Mouse (Mus musculus) lung, adult 18-20 months (tissue): ENCODE measurements around the gene Pgm5.

Experiments
- DNase-seq, 2 experiments: peaks; one replicate each; pipeline ENCODE4 v3.0.0; 2022; ENCODE audit warnings: mixed read lengths in 2 of 2

Gene Pgm5

GRCm38 (mm10) chr19:24762473-24763149, 99.0 kb downstream of the Pgm5 start:
- peak; percentile 6 to 15 for DNase-seq

GRCm38 (mm10) chr19:24756627-24757026, 105.0 kb downstream of the Pgm5 start:
- DNase-seq = no peak

- DNase-seq = no peak
Measured at GRCm38 (mm10) chr19:24754440-24754785, 107.2 kb downstream of the Pgm5 start.

GRCm38 (mm10) chr19:24753617-24754439, 107.8 kb downstream of the Pgm5 start:
- peak; percentile 5 to 10 for DNase-seq

GRCm38 (mm10) chr19:24752873-24753538, 108.6 kb downstream of the Pgm5 start:
- no peak for DNase-seq

GRCm38 (mm10) chr19:24746266-24746875, 115.3 kb downstream of the Pgm5 start:
- no peak for DNase-seq

GRCm38 (mm10) chr19:24742606-24743005, 119.0 kb downstream of the Pgm5 start:
- DNase-seq = no peak

- DNase-seq = no peak
Measured at GRCm38 (mm10) chr19:24738786-24739185, 122.9 kb downstream of the Pgm5 start.

GRCm38 (mm10) chr19:24738026-24738425, 123.6 kb downstream of the Pgm5 start:
- no peak for DNase-seq

GRCm38 (mm10) chr19:24735484-24736128, 126.0 kb downstream of the Pgm5 start:
- DNase-seq = peak in 1 of 2 experiments; percentile 24

GRCm38 (mm10) chr19:24730661-24731060, 131.0 kb downstream of the Pgm5 start:
- peak in 1 of 2 experiments; percentile 13 for DNase-seq

GRCm38 (mm10) chr19:24724362-24724761, 137.3 kb downstream of the Pgm5 start:
- no peak for DNase-seq

- no peak for DNase-seq
Measured at GRCm38 (mm10) chr19:24720448-24720847, 141.2 kb downstream of the Pgm5 start.

GRCm38 (mm10) chr19:24719504-24719903, 142.2 kb downstream of the Pgm5 start:
- no peak for DNase-seq

- no peak for DNase-seq
Measured at GRCm38 (mm10) chr19:24718021-24718420, 143.6 kb downstream of the Pgm5 start.

GRCm38 (mm10) chr19:24716303-24717097, 145.2 kb downstream of the Pgm5 start:
- DNase-seq = no peak

GRCm38 (mm10) chr19:24708032-24708431, 153.6 kb downstream of the Pgm5 start:
- DNase-seq = no peak

GRCm38 (mm10) chr19:24707071-24707906, 154.4 kb downstream of the Pgm5 start:
- DNase-seq = peak in 1 of 2 experiments; percentile 5

- DNase-seq = no peak
Measured at GRCm38 (mm10) chr19:24705395-24705794, 156.3 kb downstream of the Pgm5 start.

- no peak for DNase-seq
Measured at GRCm38 (mm10) chr19:24704326-24704725, 157.3 kb downstream of the Pgm5 start.

GRCm38 (mm10) chr19:24703680-24704079, 158.0 kb downstream of the Pgm5 start:
- DNase-seq = peak; percentile 11 to 47
